Comparison of ENCODE assay signal across 20 mouse cellular contexts in the genomic region with DNA sequence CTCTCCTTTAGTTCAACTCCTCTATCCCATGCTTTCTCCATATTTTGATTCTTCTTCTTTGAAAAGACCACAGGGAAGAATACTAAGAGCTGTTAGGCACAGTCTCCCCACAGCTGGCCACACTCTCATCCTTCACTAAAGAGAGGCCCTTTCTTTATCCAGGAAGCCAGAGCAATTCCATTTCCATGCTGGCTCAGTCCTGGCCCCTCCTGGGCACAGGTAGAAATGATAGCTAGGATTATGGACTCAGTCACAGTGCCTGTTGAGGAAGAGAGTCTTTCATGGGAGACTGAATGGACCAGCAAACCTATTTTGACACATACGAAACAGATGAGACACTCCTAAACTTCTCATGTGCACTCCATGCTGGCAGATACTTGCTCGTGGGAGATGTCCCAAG. TPM values are rescaled to one million over a fixed set of nuclear protein-coding genes. Genes with fewer than 3 reads are reported as not detected.
DNase-seq lines count a peak whose midpoint lies in the region; ATAC-seq and TF ChIP-seq lines count a peak whose summit lies in the region.
"Had no signal": no experiment of that assay in that cellular context is flagged by ENCODE, and none has a peak within 500 bp of the region (broad histone marks: within the 10 kb centered on the region; RNA-seq: fewer than 3 reads in every experiment).

No protein-coding gene starts in this region.

- WGBS in lung, embryonic 14.5 days: 71% methylated on average over 2 of the region's 2 CpGs

- TF ChIP-seq CTCF in gastrocnemius, adult 2 months (IDR thresholded peaks at IDR 0.05): peak; percentile 11; the same call in 1 of the 2 replicates
- peak; percentile 33 for TF ChIP-seq CTCF in lung, embryonic 14.5 days (IDR thresholded peaks at IDR 0.05; ENCODE audit: low read depth)

- no peak overlapping the region for H3K4me2 ChIP-seq in lung, embryonic 14.5 days
- H3K4me2 ChIP-seq: forebrain, embryonic 13.5 days; hindbrain, embryonic 15.5 days; neural tube, embryonic 13.5 days had no signal

- no peak overlapping the region for H3K4me3 ChIP-seq in gastrocnemius, adult 2 months
- H3K4me3 ChIP-seq in lung, embryonic 14.5 days (ENCODE audit: low read depth, low read length): no peak overlapping the region
- H3K4me3 ChIP-seq: forebrain, embryonic 13.5 days; heart, embryonic 10.5 days; hindbrain, embryonic 15.5 days; neural tube, embryonic 13.5 days had no signal

- no peaks in the 10 kb centered on the region for H3K36me3 ChIP-seq in lung, embryonic 14.5 days (ENCODE audit: insufficient read depth)
- H3K36me3 ChIP-seq: heart, embryonic 10.5 days; hindbrain, embryonic 15.5 days; neural tube, embryonic 13.5 days had no signal

- no peaks in the 10 kb centered on the region for H3K9me3 ChIP-seq in lung, embryonic 14.5 days (ENCODE audit: low read depth, low read length)
- H3K9me3 ChIP-seq: forebrain, embryonic 13.5 days; heart, embryonic 10.5 days; hindbrain, embryonic 15.5 days; neural tube, embryonic 13.5 days had no signal

- peaks cover 5% of the 10 kb centered on the region for H3K4me1 ChIP-seq in lung, embryonic 14.5 days (ENCODE audit: insufficient read depth)
- H3K4me1 ChIP-seq: forebrain, embryonic 13.5 days had no signal

- ATAC-seq in lung, embryonic 14.5 days (ENCODE audit: insufficient read depth): no peak
- ATAC-seq: CD4-positive, CD25-positive, alpha-beta regulatory T cell, adult 4 months; forebrain, embryonic 13.5 days; Patski had no signal

- intact Hi-C loops in gastrocnemius, adult 2 months (cut with DNase I): no loop called here

- H3K27me3 ChIP-seq in lung, embryonic 14.5 days (ENCODE audit: insufficient read depth, low read length): no peaks in the 10 kb centered on the region
- H3K27me3 ChIP-seq: forebrain, embryonic 13.5 days; hindbrain, embryonic 15.5 days; neural tube, embryonic 13.5 days; Patski had no signal

- no peak overlapping the region for H3K9ac ChIP-seq in lung, embryonic 14.5 days
- H3K9ac ChIP-seq: forebrain, embryonic 13.5 days; hindbrain, embryonic 15.5 days; neural tube, embryonic 13.5 days had no signal

- no peak for DNase-seq in gastrocnemius, adult 2 months
- DNase-seq in gastrocnemius, postnatal 10 days: no peak
- peak; percentile 35 for DNase-seq in kidney, adult 9 months
- no peak for DNase-seq in kidney, postnatal 4 days
- DNase-seq in lung, embryonic 14.5 days: no peak
- DNase-seq in lung, postnatal 10 days: no peak
- no peak for DNase-seq in cerebellum, adult 18-20 months
- DNase-seq: adrenal gland, postnatal 10 days; cerebellum, adult 9-11 months; gastrocnemius, postnatal 25 days; layer of hippocampus, postnatal 36 days; midbrain, embryonic 14.5 days; right cerebral cortex, adult 18-20 months; thymus, postnatal 14 days had no signal

- H3K27ac ChIP-seq in gastrocnemius, adult 2 months: no peak overlapping the region
- H3K27ac ChIP-seq in lung, embryonic 14.5 days (ENCODE audit: low read depth): no peak overlapping the region
- H3K27ac ChIP-seq: forebrain, embryonic 13.5 days; heart, embryonic 10.5 days; hindbrain, embryonic 15.5 days; neural tube, embryonic 13.5 days had no signal

RNA-seq across cellular contexts. Expression of gene Ppargc1a, which starts 18.7 kb away (rescaled TPM):
- 10 to 100 TPM; 34.5 to 69.7 TPM for total RNA-seq in gastrocnemius, adult 2 months (2021)
- 10 to 100 TPM; 22.4 to 27.0 TPM for total RNA-seq in gastrocnemius, postnatal 10 days (2021)
- 3.2 and 5.2 TPM in 2 replicates for polyA plus RNA-seq in lung, embryonic 14.5 days (2014; fragmentation: Nextera tagmentation; extraction: Ambion mirVana)
